Mouse (Mus musculus): Measurements from ENCODE around the gene Asb16.

Gene Asb16

GRCm38 (mm10) chr11:102309821-102310617 is 41.5 kb downstream of the Asb16 start:
- no peak for DNase-seq (ENCODE audit: low read depth, low spot score)

GRCm38 (mm10) chr11:102310768-102311695 is 42.5 kb downstream of the Asb16 start:
- DNase-seq (ENCODE audit: low read depth, low spot score): no peak

GRCm38 (mm10) chr11:102311966-102312365 is 43.4 kb downstream of the Asb16 start:
- DNase-seq (ENCODE audit: low read depth, low spot score): no peak

- no peak for DNase-seq (ENCODE audit: low read depth, low spot score)
Measured at GRCm38 (mm10) chr11:102312586-102312985, 44.0 kb downstream of the Asb16 start.

GRCm38 (mm10) chr11:102314321-102314720 is 45.8 kb downstream of the Asb16 start:
- no peak for DNase-seq (ENCODE audit: low read depth, low spot score)

GRCm38 (mm10) chr11:102315690-102316571 is 47.4 kb downstream of the Asb16 start:
- no peak for DNase-seq (ENCODE audit: low read depth, low spot score)

GRCm38 (mm10) chr11:102316572-102317297 is 48.2 kb downstream of the Asb16 start:
- DNase-seq (ENCODE audit: low read depth, low spot score): no peak

GRCm38 (mm10) chr11:102317298-102317900 is 48.9 kb downstream of the Asb16 start:
- no peak for DNase-seq (ENCODE audit: low read depth, low spot score)

GRCm38 (mm10) chr11:102317901-102318575 is 49.5 kb downstream of the Asb16 start:
- DNase-seq (ENCODE audit: low read depth, low spot score): no peak

- DNase-seq (ENCODE audit: low read depth, low spot score): no peak
Measured at GRCm38 (mm10) chr11:102318576-102319409, 50.2 kb downstream of the Asb16 start.

GRCm38 (mm10) chr11:102319410-102319792 is 50.9 kb downstream of the Asb16 start, which contains the start of gene Ubtf:
TSS of gene Ubtf (minus strand) at chr11:102319742.
- DNase-seq (ENCODE audit: low read depth, low spot score): no peak

GRCm38 (mm10) chr11:102319941-102320685 is 51.6 kb downstream of the Asb16 start:
- DNase-seq (ENCODE audit: low read depth, low spot score): no peak

GRCm38 (mm10) chr11:102320686-102321005 is 52.1 kb downstream of the Asb16 start:
- DNase-seq (ENCODE audit: low read depth, low spot score): no peak

- DNase-seq (ENCODE audit: low read depth, low spot score): no peak
Measured at GRCm38 (mm10) chr11:102321931-102322330, 53.4 kb downstream of the Asb16 start.

GRCm38 (mm10) chr11:102323516-102323915 is 55.0 kb downstream of the Asb16 start:
- no peak for DNase-seq (ENCODE audit: low read depth, low spot score)

GRCm38 (mm10) chr11:102327250-102327649 is 58.7 kb downstream of the Asb16 start:
- no peak for DNase-seq (ENCODE audit: low read depth, low spot score)

- DNase-seq (ENCODE audit: low read depth, low spot score): no peak
Measured at GRCm38 (mm10) chr11:102327839-102328238, 59.3 kb downstream of the Asb16 start.
